Mouse (Mus musculus): ENCODE measurements at regions not wholly inside any gene's neighbourhood (a gene's known extent, or its start where the extent isn't known, plus 50 kb on each side); places are given as distances from the start of the nearest gene placed in this dataset.

- H3K27me3 ChIP-seq (ENCODE audit: control insufficient read depth in 1 of 2, insufficient read depth in 2 of 2, low read length in 2 of 2) = no peaks in the 10 kb centered on the region
- H3K79me2 ChIP-seq (ENCODE audit: control insufficient read depth, insufficient read depth, low read length, poor library complexity) = no peaks in the 10 kb centered on the region
- DNase-seq (ENCODE audit: low read depth, low spot score) = no peak
- H3K9ac ChIP-seq (ENCODE audit: control insufficient read depth, low read depth, low read length, poor library complexity, severe bottlenecking) = no peak overlapping the region
- no peak overlapping the region for H3K4me3 ChIP-seq (ENCODE audit: control insufficient read depth in 1 of 2, insufficient read depth in 1 of 2, low read depth in 2 of 2, low read length in 2 of 2)
- no peak for TF ChIP-seq HCFC1 (IDR thresholded peaks at IDR 0.05; ENCODE audit: low read depth, low read length)
- no peak for TF ChIP-seq ZNF384 (IDR thresholded peaks at IDR 0.05; ENCODE audit: low read depth, low read length)
- TF ChIP-seq EP300 (IDR thresholded peaks at IDR 0.05; ENCODE audit: low read depth in 1 of 2, low read length in 2 of 2) = no peak
- no peak for TF ChIP-seq MAFK (IDR thresholded peaks at IDR 0.05; ENCODE audit: borderline replicate concordance, low read depth, low read length)
- TF ChIP-seq CHD2 (IDR thresholded peaks at IDR 0.05; ENCODE audit: low read length) = no peak
- no peak for TF ChIP-seq USF2 (IDR thresholded peaks at IDR 0.05; ENCODE audit: borderline replicate concordance in 1 of 2, insufficient read depth in 1 of 2, low read depth in 1 of 2, low read length in 2 of 2)
- no peak for TF ChIP-seq TCF12 (IDR thresholded peaks at IDR 0.05; ENCODE audit: low read depth, low read length)
- TF ChIP-seq TBP (IDR thresholded peaks at IDR 0.05; ENCODE audit: low read depth, low read length) = no peak
- TF ChIP-seq SIN3A (IDR thresholded peaks at IDR 0.05; ENCODE audit: low read length) = no peak
- TF ChIP-seq POLR2AphosphoS2 (IDR thresholded peaks at IDR 0.05; ENCODE audit: low read length) = no peak
- TF ChIP-seq MEF2A (IDR thresholded peaks at IDR 0.05; ENCODE audit: extremely low read depth, insufficient replicate concordance, low read depth, low read length, poor library complexity, severe bottlenecking) = no peak
- no peak for TF ChIP-seq BHLHE40 (IDR thresholded peaks at IDR 0.05; ENCODE audit: borderline replicate concordance, low read depth, low read length)
- no peak for TF ChIP-seq ZMIZ1 (IDR thresholded peaks at IDR 0.05; ENCODE audit: low read depth, low read length)
- H3K9me3 ChIP-seq (replicated peaks; ENCODE audit: insufficient read depth, low read length) = no peaks in the 10 kb centered on the region
- H3K36me3 ChIP-seq (ENCODE audit: control insufficient read depth in 1 of 2, insufficient read depth in 2 of 2, low read length in 2 of 2) = no peaks in the 10 kb centered on the region
- H3K4me1 ChIP-seq (ENCODE audit: control insufficient read depth in 1 of 2, insufficient read depth in 2 of 2, low read length in 2 of 2) = no peaks in the 10 kb centered on the region
- no peak overlapping the region for H3K27ac ChIP-seq (ENCODE audit: control insufficient read depth, low read depth, low read length)
These were observed 116.2 kb upstream of the Mpped2 start for GRCm38 (mm10) chr2:106576746-106577323.

- no peaks in the 10 kb centered on the region for H3K4me1 ChIP-seq (ENCODE audit: control insufficient read depth in 1 of 2, insufficient read depth in 2 of 2, low read length in 2 of 2)
These were observed 115.0 kb upstream of the Mpped2 start for GRCm38 (mm10) chr2:106578062-106578461.

More at GRCm38 (mm10) chr2:106578062-106578461, 115.0 kb upstream of the Mpped2 start:
- DNase-seq (ENCODE audit: low read depth, low spot score) = no peak
- H3K36me3 ChIP-seq (ENCODE audit: control insufficient read depth in 1 of 2, insufficient read depth in 2 of 2, low read length in 2 of 2) = no peaks in the 10 kb centered on the region
- no peaks in the 10 kb centered on the region for H3K9me3 ChIP-seq (replicated peaks; ENCODE audit: insufficient read depth, low read length)
- no peak overlapping the region for H3K9ac ChIP-seq (ENCODE audit: control insufficient read depth, low read depth, low read length, poor library complexity, severe bottlenecking)
- no peaks in the 10 kb centered on the region for H3K79me2 ChIP-seq (ENCODE audit: control insufficient read depth, insufficient read depth, low read length, poor library complexity)
- no peak overlapping the region for H3K27ac ChIP-seq (ENCODE audit: control insufficient read depth, low read depth, low read length)
- H3K27me3 ChIP-seq (ENCODE audit: control insufficient read depth in 1 of 2, insufficient read depth in 2 of 2, low read length in 2 of 2) = no peaks in the 10 kb centered on the region
- TF ChIP-seq ZMIZ1 (IDR thresholded peaks at IDR 0.05; ENCODE audit: low read depth, low read length) (no peak), SIN3A (IDR thresholded peaks at IDR 0.05; ENCODE audit: low read length) (no peak), POLR2AphosphoS2 (IDR thresholded peaks at IDR 0.05; ENCODE audit: low read length) (no peak), MAFK (IDR thresholded peaks at IDR 0.05; ENCODE audit: borderline replicate concordance, low read depth, low read length) (no peak), GABPA (IDR thresholded peaks at IDR 0.05; ENCODE audit: low read depth, low read length) (no peak)
- no peak overlapping the region for H3K4me3 ChIP-seq (ENCODE audit: control insufficient read depth in 1 of 2, insufficient read depth in 1 of 2, low read depth in 2 of 2, low read length in 2 of 2)
